Mouse (Mus musculus) gastrocnemius, adult 2 months (tissue): ENCODE data around the gene Syt13. TPM values are rescaled to one million over a fixed set of nuclear protein-coding genes. Genes with fewer than 3 reads are reported as not detected.

ENCODE experiments used
- DNase-seq: peaks from one replicate; pipeline ENCODE4 v3.0.0; 2022
- H3K27ac ChIP-seq: fragments of 200-600 bp; 2 replicates; pipeline ENCODE4 v1.8.1; 2022; ENCODE audit warnings: mild to moderate bottlenecking
- H3K4me3 ChIP-seq: fragments of 200-600 bp; 2 replicates; pipeline ENCODE4 v1.8.1; 2022; ENCODE audit warnings: mild to moderate bottlenecking, moderate library complexity
- CTCF ChIP-seq: fragments of 200-600 bp; IDR thresholded peaks from 2 replicates; pipeline ENCODE4 v1.8.1; 2022; ENCODE audit warnings: antibody characterized with exemption, mild to moderate bottlenecking, moderate library complexity
- intact Hi-C: fragments of 180-260 bp; cut with DNase I; formaldehyde crosslinking; loops from one replicate; pipeline ENCODE4 v1.15.1; 2025
- total RNA-seq, 2 experiments: library from RNA; stranded (reverse); gene quantifications; 2 replicates each; pipeline ENCODE4 v1.2.3; 2021

Syt13 gene
- total RNA-seq, 2 experiments from 2014 or later: 0.06 TPM; not detected in 1

- no peak overlapping the region for H3K4me3 ChIP-seq
- no peak for DNase-seq
- H3K27ac ChIP-seq: no peak overlapping the region
- TF ChIP-seq CTCF: no peak
- intact Hi-C loops: loop anchor here (1.0 to 5.0 kb wide), 3 partner anchors 51 to 294 kb away; no protein-coding TSS in a partner anchor
Measured at GRCm38 (mm10) chr2:92903650-92904049, 11.2 kb upstream of the Syt13 start.

GRCm38 (mm10) chr2:92904307-92904859, 10.5 kb upstream of the Syt13 start:
- intact Hi-C loops: loop anchor here (1.0 to 5.0 kb wide), 3 partner anchors 50 to 293 kb away; no protein-coding TSS in a partner anchor
- no peak overlapping the region for H3K27ac ChIP-seq
- no peak overlapping the region for H3K4me3 ChIP-seq
- DNase-seq: no peak
- TF ChIP-seq CTCF: peak; percentile 96; the same call in 1 of the 2 replicates

GRCm38 (mm10) chr2:92910371-92910770, 4.5 kb upstream of the Syt13 start:
- Histone ChIP-seq H3K4me3 (no peak overlapping the region), H3K27ac (no peak overlapping the region)
- DNase-seq: peak; percentile 23
- intact Hi-C loops: no loop called here
- TF ChIP-seq CTCF: peak; percentile 16; the same call in 1 of the 2 replicates

- no peak for DNase-seq
- TF ChIP-seq CTCF: no peak
- Histone ChIP-seq H3K27ac (no peak overlapping the region), H3K4me3 (no peak overlapping the region)
- intact Hi-C loops: no loop called here
Measured at GRCm38 (mm10) chr2:92912312-92912711, 2.6 kb upstream of the Syt13 start.

GRCm38 (mm10) chr2:92913295-92913694, 1.6 kb upstream of the Syt13 start:
- Histone ChIP-seq H3K27ac (no peak overlapping the region), H3K4me3 (no peak overlapping the region)
- no peak for TF ChIP-seq CTCF
- intact Hi-C loops: no loop called here
- no peak for DNase-seq

- no peak overlapping the region for H3K27ac ChIP-seq
- no peak for DNase-seq
- H3K4me3 ChIP-seq: 0 out of 2 replicates have a peak overlapping the region, but pooled peaks have one; percentile 23
- intact Hi-C loops: no loop called here
- TF ChIP-seq CTCF: no peak
Measured at GRCm38 (mm10) chr2:92915659-92916631, 1.0 kb downstream of the Syt13 start.

- no peak for TF ChIP-seq CTCF
- intact Hi-C loops: no loop called here
- DNase-seq: peak; percentile 20
- no peak overlapping the region for H3K27ac ChIP-seq
- no peak overlapping the region for H3K4me3 ChIP-seq
Measured at GRCm38 (mm10) chr2:92917405-92918142, 2.7 kb downstream of the Syt13 start.

GRCm38 (mm10) chr2:92920709-92921108, 5.8 kb downstream of the Syt13 start:
- Histone ChIP-seq H3K27ac (no peak overlapping the region), H3K4me3 (no peak overlapping the region)
- no peak for DNase-seq
- TF ChIP-seq CTCF: no peak
- intact Hi-C loops: no loop called here

GRCm38 (mm10) chr2:92924677-92925259, 9.9 kb downstream of the Syt13 start:
- no peak for DNase-seq
- no peak for TF ChIP-seq CTCF
- intact Hi-C loops: no loop called here
- H3K27ac ChIP-seq: no peak overlapping the region
- H3K4me3 ChIP-seq: no peak overlapping the region

- Histone ChIP-seq H3K27ac (no peak overlapping the region), H3K4me3 (no peak overlapping the region)
- intact Hi-C loops: no loop called here
- DNase-seq: no peak
- TF ChIP-seq CTCF: no peak
Measured at GRCm38 (mm10) chr2:92929696-92930095, 14.8 kb downstream of the Syt13 start.

GRCm38 (mm10) chr2:92931061-92931460, 16.2 kb downstream of the Syt13 start:
- Histone ChIP-seq H3K27ac (no peak overlapping the region), H3K4me3 (no peak overlapping the region)
- TF ChIP-seq CTCF: no peak
- intact Hi-C loops: no loop called here
- DNase-seq: no peak

- DNase-seq: no peak
- TF ChIP-seq CTCF: no peak
- H3K4me3 ChIP-seq: no peak overlapping the region
- no peak overlapping the region for H3K27ac ChIP-seq
- intact Hi-C loops: no loop called here
Measured at GRCm38 (mm10) chr2:92933379-92933778, 18.5 kb downstream of the Syt13 start.
